Mouse (Mus musculus) neural tube, embryonic 14.5 days (tissue): Measurements from ENCODE around the gene Bach2. TPM values are rescaled to one million over a fixed set of nuclear protein-coding genes. Genes with fewer than 3 reads are reported as not detected.
A peak's percentile ranks its signal among the peaks of the same experiment; 100 is the strongest.

Source experiments
- ATAC-seq: fragments of 200-750 bp; cut with Nextera tagmentation; 2 replicates; pipeline ENCODE4 v1.8.0; 2017; ENCODE audit warnings: low read depth, mild to moderate bottlenecking, moderate TSS enrichment, moderate library complexity
- H3K27ac ChIP-seq: fragments of 300-500 bp; sonication (generic); 2 replicates; pipeline ENCODE4 v1.5.1; 2014; ENCODE audit warnings: low read depth, mild to moderate bottlenecking, control low read depth, low read length, moderate library complexity, mixed read lengths
- H3K27me3 ChIP-seq: fragments of 300-500 bp; sonication (generic); 2 replicates; pipeline ENCODE4 v1.6.1; 2014; ENCODE audit warnings: low read length; ENCODE audit not compliant: control insufficient read depth, insufficient read depth
- H3K36me3 ChIP-seq: fragments of 300-500 bp; sonication (generic); 2 replicates; pipeline ENCODE4 v1.6.1; 2014; ENCODE audit warnings: low read length, mixed read lengths; ENCODE audit not compliant: control insufficient read depth, insufficient read depth
- H3K4me1 ChIP-seq: fragments of 300-500 bp; sonication (generic); 2 replicates; pipeline ENCODE4 v1.6.1; 2014; ENCODE audit warnings: low read length; ENCODE audit not compliant: control insufficient read depth, insufficient read depth
- H3K4me2 ChIP-seq: fragments of 300-500 bp; sonication (generic); 2 replicates; pipeline ENCODE4 v1.6.1; 2014; ENCODE audit warnings: mild to moderate bottlenecking, low read depth, low read length, control low read depth
- H3K4me3 ChIP-seq: fragments of 300-500 bp; sonication (generic); 2 replicates; pipeline ENCODE4 v1.5.1; 2014; ENCODE audit warnings: low read depth, low read length, control low read depth, mixed read lengths
- H3K9ac ChIP-seq: fragments of 300-500 bp; sonication (generic); replicated peaks from 2 replicates; pipeline ENCODE4 v1.6.1; 2014; ENCODE audit warnings: low read depth, mild to moderate bottlenecking, control low read depth, low read length, mixed read lengths
- H3K9me3 ChIP-seq: fragments of 300-500 bp; sonication (generic); 2 replicates; pipeline ENCODE4 v1.6.1; 2016; ENCODE audit warnings: low read length; ENCODE audit not compliant: control insufficient read depth
- WGBS: fragments of 180-500 bp; shearing (Covaris S2); extraction: QIAGEN DNeasy Blood & Tissue Kit; methylation state at CpG from one replicate; pipeline ENCODE4 v1.1.7; 2014; 5-methylcytosine and 5-hydroxymethylcytosine counted together
- polyA plus RNA-seq: library from polyadenylated mRNA; unstranded; fragments of >200 nt; fragmentation: Nextera tagmentation; extraction: Ambion mirVana; gene quantifications from 2 replicates; pipeline ENCODE4 v1.2.1, GENCODE M21; 2014

Gene Bach2
- polyA plus RNA-seq, 1 experiment from 2014 or later, result 32.4 TPM

DNA sequence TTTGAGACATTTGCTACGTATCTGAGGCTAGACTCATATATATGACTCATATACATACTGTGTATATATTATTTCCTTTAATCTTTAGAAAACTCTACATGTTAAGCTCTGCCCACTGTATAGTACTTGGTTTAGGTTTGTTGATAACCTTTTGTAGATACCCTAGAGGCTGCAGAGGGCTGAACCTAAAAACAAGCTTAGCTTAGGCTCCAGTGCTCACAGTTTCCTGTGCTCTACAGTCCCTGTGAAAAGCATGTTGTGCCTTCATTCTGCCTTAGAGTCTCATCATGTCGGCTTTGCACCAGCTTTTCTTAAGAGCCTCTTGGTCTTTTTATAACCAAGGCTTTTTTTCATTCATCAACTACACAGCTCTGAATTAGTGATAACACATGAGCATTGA lies 156.2 kb downstream of the Bach2 start:
- ATAC-seq, result no peak
- Histone ChIP-seq H3K27ac (no peak overlapping the region), H3K27me3 (no peaks in the 10 kb centered on the region), H3K4me1 (peaks cover 9% of the 10 kb centered on the region; the same call in 1 of the 2 replicates), H3K4me2 (no peak overlapping the region), H3K9me3 (no peaks in the 10 kb centered on the region), H3K36me3 (no peaks in the 10 kb centered on the region), H3K9ac (no peak overlapping the region), H3K4me3 (no peak overlapping the region)
- 83% methylated on average over 2 of the region's 2 CpGs for WGBS

DNA sequence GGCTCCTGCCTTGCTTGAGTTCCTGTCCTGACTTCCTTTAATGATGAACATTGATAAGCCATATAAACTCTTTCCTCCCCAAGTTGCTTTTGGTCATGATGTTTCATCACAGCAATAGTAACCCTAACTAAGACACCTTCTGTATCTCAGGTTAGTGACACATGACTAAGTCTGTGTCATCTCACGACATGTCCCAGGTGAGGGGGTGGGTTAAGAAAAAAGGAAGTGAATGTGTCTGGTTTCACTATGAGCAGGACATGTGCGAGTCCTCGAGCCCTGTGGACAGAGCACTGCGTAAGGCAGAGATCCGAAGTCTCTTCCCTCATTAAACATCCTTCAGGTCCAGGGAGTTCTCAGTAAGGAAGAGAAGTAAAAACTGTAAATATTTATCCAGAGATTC lies 162.9 kb downstream of the Bach2 start:
- H3K9ac ChIP-seq, result no peak overlapping the region
- no peaks in the 10 kb centered on the region for H3K36me3 ChIP-seq
- H3K4me2 ChIP-seq, result no peak overlapping the region
- no peak for ATAC-seq
- WGBS, result 91% methylated on average over 5 of the region's 5 CpGs
- no peaks in the 10 kb centered on the region for H3K27me3 ChIP-seq
- no peak overlapping the region for H3K4me3 ChIP-seq
- no peaks in the 10 kb centered on the region for H3K9me3 ChIP-seq
- no peak overlapping the region for H3K27ac ChIP-seq
- peaks cover 8% of the 10 kb centered on the region; the same call in 1 of the 2 replicates for H3K4me1 ChIP-seq

DNA sequence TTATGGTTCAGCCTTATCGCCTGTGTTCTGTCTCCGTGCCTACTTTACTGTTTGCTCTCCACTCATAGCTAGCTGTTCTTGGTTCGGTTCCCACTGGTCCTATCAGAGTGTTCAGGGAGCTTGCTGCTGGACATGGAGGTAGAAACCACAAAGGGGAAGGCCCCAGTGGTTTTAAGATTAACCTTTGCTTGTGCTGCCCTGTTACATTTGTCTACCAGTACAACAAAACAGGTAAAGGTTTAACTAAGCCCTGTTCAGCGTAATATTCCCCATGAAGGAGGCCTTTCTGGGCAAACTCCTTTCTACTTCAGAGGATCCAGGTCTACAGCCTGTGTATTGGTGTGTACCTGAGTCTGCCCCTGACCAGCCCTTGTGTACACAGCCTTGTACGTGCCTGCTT lies 164.9 kb downstream of the Bach2 start:
- Histone ChIP-seq H3K27me3 (no peaks in the 10 kb centered on the region), H3K4me3 (no peak overlapping the region), H3K4me1 (peaks cover 8% of the 10 kb centered on the region; the same call in 1 of the 2 replicates), H3K27ac (no peak overlapping the region), H3K9me3 (no peaks in the 10 kb centered on the region), H3K9ac (no peak overlapping the region), H3K36me3 (no peaks in the 10 kb centered on the region), H3K4me2 (no peak overlapping the region)
- ATAC-seq, result no peak
- 82% methylated on average over 5 of the region's 5 CpGs for WGBS

DNA sequence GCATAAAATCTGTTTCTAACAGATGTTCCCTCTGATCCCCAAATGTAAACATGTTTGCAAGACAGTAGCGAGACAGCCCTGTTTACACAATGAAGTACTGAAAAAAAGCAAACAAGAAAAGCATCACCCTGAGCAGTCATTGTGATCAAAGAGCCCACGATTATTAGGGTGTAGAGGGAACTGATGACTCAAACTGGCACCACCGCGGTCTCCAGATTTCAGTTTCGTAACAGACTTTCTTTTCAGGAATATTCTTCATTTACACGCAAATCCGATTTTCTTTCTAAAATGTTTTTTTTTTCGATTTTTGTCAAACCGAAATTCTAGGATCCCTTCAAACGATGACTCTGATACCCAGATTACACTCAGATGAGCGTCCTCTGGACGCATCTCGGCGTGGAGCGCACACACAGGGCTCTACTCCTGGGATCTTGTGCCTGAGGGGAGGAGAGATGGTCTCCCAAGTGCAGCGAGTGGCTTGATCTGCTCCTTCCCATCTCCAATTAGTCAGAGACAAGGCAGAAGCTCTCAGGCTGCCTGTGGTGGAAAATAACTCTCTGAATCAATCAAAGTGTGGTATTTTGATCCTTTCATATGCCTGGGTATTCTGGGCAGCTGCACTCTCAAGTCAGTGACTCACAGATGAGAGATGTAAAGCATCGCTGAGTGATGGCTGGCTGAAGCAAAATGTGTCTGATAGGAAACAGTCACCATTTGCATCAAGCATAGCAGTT lies 166.7 kb downstream of the Bach2 start:
- H3K4me2 ChIP-seq, result no peak overlapping the region
- no peaks in the 10 kb centered on the region for H3K9me3 ChIP-seq
- no peak overlapping the region for H3K9ac ChIP-seq
- 0 out of 2 replicates have a peak overlapping the region, but pooled peaks have one; percentile 35 for H3K27ac ChIP-seq
- H3K27me3 ChIP-seq, result no peaks in the 10 kb centered on the region
- 77% methylated on average over 17 of the region's 17 CpGs for WGBS
- H3K4me3 ChIP-seq, result no peak overlapping the region
- no peaks in the 10 kb centered on the region for H3K36me3 ChIP-seq
- peaks cover 8% of the 10 kb centered on the region; the same call in 1 of the 2 replicates for H3K4me1 ChIP-seq
- no peak for ATAC-seq

DNA sequence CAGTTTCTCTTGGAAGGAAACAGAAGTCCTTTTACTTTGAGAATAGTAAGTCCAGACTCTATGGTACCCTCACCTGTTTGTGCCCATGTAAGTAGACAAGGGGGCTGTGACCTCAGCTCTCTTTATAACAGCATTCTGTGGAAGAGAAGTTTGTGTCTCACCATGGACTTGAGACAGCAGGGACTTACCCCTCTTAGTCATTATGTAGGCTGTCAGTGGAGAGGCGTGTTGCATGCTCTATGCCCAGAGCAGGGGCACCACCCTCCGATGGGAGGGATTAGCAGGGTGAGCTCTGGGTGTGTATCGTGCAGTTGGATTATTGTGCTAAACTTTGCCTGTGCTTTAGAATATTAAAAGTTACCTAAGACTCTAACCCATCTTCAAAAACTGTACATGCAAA lies 167.4 kb downstream of the Bach2 start:
- Histone ChIP-seq H3K27ac (no peak overlapping the region), H3K36me3 (no peaks in the 10 kb centered on the region), H3K27me3 (no peaks in the 10 kb centered on the region), H3K4me1 (peaks cover 8% of the 10 kb centered on the region; the same call in 1 of the 2 replicates), H3K4me3 (no peak overlapping the region), H3K4me2 (no peak overlapping the region), H3K9me3 (no peaks in the 10 kb centered on the region), H3K9ac (no peak overlapping the region)
- ATAC-seq, result no peak
- WGBS, result 92% methylated on average over 3 of the region's 3 CpGs

DNA sequence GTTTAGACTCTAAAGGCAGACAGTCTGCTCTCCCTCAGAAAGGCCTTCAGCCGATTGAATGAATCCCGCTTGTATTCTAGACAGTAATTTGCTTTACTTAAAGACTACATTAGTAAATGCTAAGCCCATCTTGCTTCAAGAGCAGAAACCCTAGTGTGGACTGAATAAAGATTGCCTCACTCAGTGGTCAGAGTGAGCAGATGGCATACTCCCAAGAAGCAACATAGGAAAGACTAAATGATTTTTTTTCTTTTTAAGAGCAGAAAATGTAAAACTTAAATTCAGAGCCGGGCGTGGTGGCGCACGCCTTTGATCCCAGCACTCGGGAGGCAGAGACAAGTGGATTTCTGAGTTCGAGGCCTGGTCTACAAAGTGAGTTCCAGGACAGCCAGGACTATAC lies 169.9 kb downstream of the Bach2 start:
- H3K36me3 ChIP-seq, result no peaks in the 10 kb centered on the region
- H3K9me3 ChIP-seq, result no peaks in the 10 kb centered on the region
- no peak overlapping the region for H3K27ac ChIP-seq
- H3K4me1 ChIP-seq, result peaks cover 12% of the 10 kb centered on the region; the same call in 1 of the 2 replicates
- no peaks in the 10 kb centered on the region for H3K27me3 ChIP-seq
- H3K9ac ChIP-seq, result no peak overlapping the region
- WGBS, result 92% methylated on average over 8 of the region's 8 CpGs
- H3K4me3 ChIP-seq, result no peak overlapping the region
- H3K4me2 ChIP-seq, result no peak overlapping the region
- ATAC-seq, result no peak

DNA sequence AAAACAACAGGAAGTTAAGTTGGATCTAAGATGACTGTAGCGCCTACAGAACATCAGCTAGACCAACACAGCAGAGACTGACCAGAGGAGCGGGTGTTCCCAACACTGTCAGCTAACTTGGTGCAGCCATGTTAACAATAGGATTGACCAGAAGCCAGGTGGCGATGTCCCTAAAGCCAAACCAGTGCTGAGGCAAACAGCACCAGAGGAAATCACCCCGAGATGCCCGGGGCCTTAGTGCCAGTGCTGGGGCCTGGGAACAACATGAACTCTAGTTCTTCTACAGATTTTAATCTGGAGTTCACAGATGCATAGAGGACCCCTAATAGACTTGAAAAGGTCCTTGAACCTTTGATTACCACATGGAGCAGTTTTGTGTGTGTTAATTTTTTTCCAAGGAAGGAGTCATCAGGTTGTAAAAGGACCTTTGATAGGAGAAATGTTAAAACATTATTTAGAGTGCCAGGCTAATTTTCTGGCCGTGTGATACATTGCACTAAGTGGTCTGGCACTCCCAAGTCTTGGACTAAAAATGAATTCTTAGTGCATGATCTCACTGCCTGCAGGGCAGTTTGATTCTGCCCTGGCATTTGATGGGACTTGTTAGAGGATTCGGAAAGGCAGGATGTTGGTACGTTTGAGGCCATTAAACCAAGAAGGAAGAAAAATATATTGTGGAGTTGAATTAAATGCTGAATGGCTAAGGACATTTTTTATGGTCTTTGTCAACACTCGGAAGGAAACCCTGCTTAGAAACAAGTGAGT lies 170.7 kb downstream of the Bach2 start:
- no peak for ATAC-seq
- H3K27me3 ChIP-seq, result no peaks in the 10 kb centered on the region
- peaks cover 12% of the 10 kb centered on the region; the same call in 1 of the 2 replicates for H3K4me1 ChIP-seq
- H3K9ac ChIP-seq, result no peak overlapping the region
- H3K4me3 ChIP-seq, result no peak overlapping the region
- no peak overlapping the region for H3K27ac ChIP-seq
- no peak overlapping the region for H3K4me2 ChIP-seq
- H3K36me3 ChIP-seq, result no peaks in the 10 kb centered on the region
- no peaks in the 10 kb centered on the region for H3K9me3 ChIP-seq
- 77% methylated on average over 9 of the region's 9 CpGs for WGBS

DNA sequence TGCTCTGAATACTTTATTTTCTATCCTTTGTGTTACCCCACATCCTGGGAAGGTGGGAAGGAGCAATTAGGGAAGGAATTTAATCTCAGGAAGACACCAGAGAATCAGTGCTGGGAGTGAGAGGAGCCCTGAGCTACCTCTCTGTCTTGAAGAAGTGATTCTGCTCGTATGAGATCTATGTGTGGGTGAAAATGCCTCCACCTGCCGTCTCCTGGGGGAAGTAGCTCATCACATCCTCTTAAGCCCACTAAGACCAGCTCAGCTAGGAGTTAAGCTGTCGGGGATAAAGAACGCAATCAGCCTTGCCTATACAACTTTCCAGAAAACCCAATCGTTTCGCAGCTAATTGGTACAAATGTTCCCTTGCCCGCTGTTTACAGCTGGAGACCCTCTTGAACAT lies 174.5 kb downstream of the Bach2 start:
- Histone ChIP-seq H3K36me3 (no peaks in the 10 kb centered on the region), H3K4me3 (no peak overlapping the region), H3K27ac (no peak overlapping the region), H3K9ac (no peak overlapping the region), H3K9me3 (no peaks in the 10 kb centered on the region), H3K4me2 (no peak overlapping the region), H3K27me3 (no peaks in the 10 kb centered on the region), H3K4me1 (peaks cover 4% of the 10 kb centered on the region; the same call in 1 of the 2 replicates)
- WGBS, result 53% methylated on average over 7 of the region's 7 CpGs
- 0 out of 2 replicates have a peak, but pooled peaks have one; percentile 21 for ATAC-seq

DNA sequence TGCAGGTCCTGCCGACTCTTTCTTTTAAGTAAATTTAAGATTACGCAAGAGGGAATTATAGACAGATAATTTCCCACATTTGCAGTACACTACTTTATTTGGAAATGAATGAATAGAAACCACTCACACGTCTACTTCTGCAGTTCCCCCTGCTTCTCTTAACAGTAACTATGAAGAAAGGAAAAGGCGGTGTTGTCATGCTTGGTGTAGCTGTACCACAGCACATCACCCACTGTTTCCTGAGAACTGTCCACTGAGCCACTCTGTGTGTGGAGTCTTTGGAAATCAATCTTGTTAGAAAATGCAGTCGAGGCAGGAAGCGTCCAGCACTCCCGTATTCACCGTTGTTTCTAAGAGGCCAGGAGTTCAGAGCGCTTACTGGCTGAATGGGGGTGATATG lies 174.9 kb downstream of the Bach2 start:
- 76% methylated on average over 9 of the region's 9 CpGs for WGBS
- no peak overlapping the region for H3K9ac ChIP-seq

More for the DNA sequence above, 174.9 kb downstream of the Bach2 start:
- Histone ChIP-seq H3K4me3 (no peak overlapping the region), H3K9me3 (no peaks in the 10 kb centered on the region), H3K27me3 (no peaks in the 10 kb centered on the region), H3K4me1 (peaks cover 4% of the 10 kb centered on the region; the same call in 1 of the 2 replicates), H3K27ac (no peak overlapping the region), H3K36me3 (no peaks in the 10 kb centered on the region), H3K4me2 (no peak overlapping the region)
- ATAC-seq, result peak; percentile 21; the same call in 1 of the 2 replicates
